Mouse (Mus musculus): ENCODE results near the gene Acss2. TPM values are rescaled to one million over a fixed set of nuclear protein-coding genes. Genes with fewer than 3 reads are reported as not detected.

Acss2 gene
- total and polyA plus RNA-seq, 2 experiments from 2014 or later, result 18.6 to 25.3 TPM

DNA sequence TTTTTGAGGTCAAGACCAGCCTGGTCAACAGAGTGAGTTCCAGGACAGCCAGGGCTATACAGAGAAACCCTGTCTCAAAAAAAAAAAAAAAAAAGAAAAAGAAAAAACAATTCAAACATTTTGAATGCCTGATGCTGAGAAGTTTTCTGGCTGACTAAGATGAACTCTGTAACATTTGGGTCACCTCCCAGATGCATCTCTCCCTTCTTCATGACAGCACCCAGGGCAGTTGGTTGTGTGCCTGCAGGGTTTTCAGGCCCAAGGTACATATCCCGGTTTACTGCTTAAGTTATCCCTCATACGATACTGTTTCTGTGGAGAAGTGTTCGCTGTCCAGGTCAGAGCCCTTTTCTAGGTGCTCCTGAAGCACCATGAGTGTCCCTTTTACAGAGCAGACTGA lies 62.6 kb downstream of the Acss2 start:
- no peak for TF ChIP-seq CTCF (IDR thresholded peaks at IDR 0.05)
- Histone ChIP-seq H3K4me2 (ENCODE audit: low read depth, low read length, poor library complexity, severe bottlenecking) (no peak overlapping the region), H3K4me1 (ENCODE audit: insufficient read depth, low read length) (no peaks in the 10 kb centered on the region), H3K9me3 (ENCODE audit: low read length) (no peaks in the 10 kb centered on the region), H3K27ac (ENCODE audit: low read depth, low read length) (no peak overlapping the region), H3K4me3 (ENCODE audit: low read depth, low read length) (no peak overlapping the region), H3K27me3 (ENCODE audit: insufficient read depth, low read length) (no peaks in the 10 kb centered on the region), H3K9ac (replicated peaks; ENCODE audit: low read length, poor library complexity, severe bottlenecking) (no peak overlapping the region), H3K36me3 (ENCODE audit: insufficient read depth, low read length) (peaks cover 8% of the 10 kb centered on the region; the same call in 1 of the 2 replicates)
- DNase-seq (ENCODE audit: low spot score) (no peak), ATAC-seq (ENCODE audit: low FRiP score) (no peak)
- 95% methylated on average over 3 of the region's 3 CpGs for WGBS

GRCm38 (mm10) chr2:155582384-155582995 lies 64.7 kb downstream of the Acss2 start:
- DNase-seq (ENCODE audit: low spot score) (no peak), ATAC-seq (ENCODE audit: low FRiP score) (no peak)
- Histone ChIP-seq H3K9ac (replicated peaks; ENCODE audit: low read length, poor library complexity, severe bottlenecking) (no peak overlapping the region), H3K9me3 (ENCODE audit: low read length) (no peaks in the 10 kb centered on the region), H3K36me3 (ENCODE audit: insufficient read depth, low read length) (0 out of 2 replicates have a peak, but pooled peaks cover 2% of the 10 kb centered on the region), H3K27me3 (ENCODE audit: insufficient read depth, low read length) (no peaks in the 10 kb centered on the region), H3K4me3 (ENCODE audit: low read depth, low read length) (no peak overlapping the region), H3K4me1 (ENCODE audit: insufficient read depth, low read length) (no peaks in the 10 kb centered on the region), H3K27ac (ENCODE audit: low read depth, low read length) (no peak overlapping the region), H3K4me2 (ENCODE audit: low read depth, low read length, poor library complexity, severe bottlenecking) (no peak overlapping the region)
- TF ChIP-seq CTCF (IDR thresholded peaks at IDR 0.05), result no peak
- 84% methylated on average over 4 of the region's 4 CpGs for WGBS

DNA sequence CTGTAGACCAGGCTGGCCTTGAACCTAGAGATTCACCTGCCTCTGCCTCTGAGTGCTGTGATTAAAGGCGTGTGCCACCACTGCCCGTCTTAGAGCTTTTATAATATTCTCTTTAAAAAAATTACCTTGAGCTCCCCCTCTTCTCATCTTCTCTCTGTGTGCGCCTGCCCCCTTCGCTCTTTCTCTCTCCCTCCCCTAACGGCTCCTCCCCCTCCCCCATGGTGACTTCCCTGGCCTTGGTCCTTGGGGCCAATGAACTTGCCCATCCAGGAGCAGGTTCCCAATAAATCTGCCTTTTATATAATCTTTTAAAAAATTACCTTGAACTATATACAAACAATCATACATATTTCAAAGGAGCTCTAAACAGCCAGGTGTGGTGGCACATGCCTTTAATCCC lies 65.2 kb downstream of the Acss2 start:
- Histone ChIP-seq H3K36me3 (ENCODE audit: insufficient read depth, low read length) (0 out of 2 replicates have a peak, but pooled peaks cover 2% of the 10 kb centered on the region), H3K27me3 (ENCODE audit: insufficient read depth, low read length) (no peaks in the 10 kb centered on the region), H3K27ac (ENCODE audit: low read depth, low read length) (no peak overlapping the region), H3K9ac (replicated peaks; ENCODE audit: low read length, poor library complexity, severe bottlenecking) (no peak overlapping the region), H3K4me3 (ENCODE audit: low read depth, low read length) (no peak overlapping the region), H3K9me3 (ENCODE audit: low read length) (no peaks in the 10 kb centered on the region), H3K4me1 (ENCODE audit: insufficient read depth, low read length) (no peaks in the 10 kb centered on the region), H3K4me2 (ENCODE audit: low read depth, low read length, poor library complexity, severe bottlenecking) (no peak overlapping the region)
- DNase-seq (ENCODE audit: low spot score), result no peak
- ATAC-seq (ENCODE audit: low FRiP score), result no peak
- 88% methylated on average over 5 of the region's 5 CpGs for WGBS
- no peak for TF ChIP-seq CTCF (IDR thresholded peaks at IDR 0.05)

DNA sequence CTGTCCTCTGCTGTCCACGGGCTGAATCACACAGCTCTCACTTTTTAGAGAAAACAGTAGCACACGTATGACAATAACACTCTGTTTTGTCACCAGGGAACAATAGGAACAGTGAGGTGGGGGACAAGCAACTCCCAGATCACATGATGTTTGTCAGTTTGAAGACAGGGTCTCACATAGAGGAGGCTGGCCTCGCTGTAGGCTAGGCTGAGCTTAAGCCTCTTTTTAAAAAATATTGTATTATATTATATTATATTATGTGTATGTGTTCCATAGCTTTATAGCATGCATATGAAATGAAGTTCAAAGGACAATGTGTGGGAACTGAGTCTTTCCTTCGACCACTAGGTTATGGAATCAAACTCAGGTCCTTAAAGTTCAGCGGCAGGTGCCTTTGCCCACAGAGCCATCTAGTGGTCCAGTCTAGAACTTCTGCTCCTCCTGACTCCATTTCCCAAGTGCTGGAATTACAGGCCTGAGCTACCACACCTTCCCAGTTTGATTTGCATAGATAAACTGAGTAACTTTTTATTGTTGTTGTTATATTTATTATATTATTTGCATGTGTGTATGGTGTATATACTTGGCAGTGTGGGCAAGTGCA lies 66.3 kb downstream of the Acss2 start:
- H3K9me3 ChIP-seq (ENCODE audit: low read length), result no peaks in the 10 kb centered on the region
- H3K36me3 ChIP-seq (ENCODE audit: insufficient read depth, low read length), result no peaks in the 10 kb centered on the region
- no peak overlapping the region for H3K4me3 ChIP-seq (ENCODE audit: low read depth, low read length)
- peak; percentile 88 for TF ChIP-seq CTCF (IDR thresholded peaks at IDR 0.05)
- H3K9ac ChIP-seq (replicated peaks; ENCODE audit: low read length, poor library complexity, severe bottlenecking), result no peak overlapping the region
- H3K27ac ChIP-seq (ENCODE audit: low read depth, low read length), result no peak overlapping the region
- H3K27me3 ChIP-seq (ENCODE audit: insufficient read depth, low read length), result no peaks in the 10 kb centered on the region
- ATAC-seq (ENCODE audit: low FRiP score), result no peak
- 42% methylated on average over 5 of the region's 5 CpGs for WGBS
- H3K4me1 ChIP-seq (ENCODE audit: insufficient read depth, low read length), result no peaks in the 10 kb centered on the region
- DNase-seq (ENCODE audit: low spot score), result peak; percentile 70
- H3K4me2 ChIP-seq (ENCODE audit: low read depth, low read length, poor library complexity, severe bottlenecking), result no peak overlapping the region

DNA sequence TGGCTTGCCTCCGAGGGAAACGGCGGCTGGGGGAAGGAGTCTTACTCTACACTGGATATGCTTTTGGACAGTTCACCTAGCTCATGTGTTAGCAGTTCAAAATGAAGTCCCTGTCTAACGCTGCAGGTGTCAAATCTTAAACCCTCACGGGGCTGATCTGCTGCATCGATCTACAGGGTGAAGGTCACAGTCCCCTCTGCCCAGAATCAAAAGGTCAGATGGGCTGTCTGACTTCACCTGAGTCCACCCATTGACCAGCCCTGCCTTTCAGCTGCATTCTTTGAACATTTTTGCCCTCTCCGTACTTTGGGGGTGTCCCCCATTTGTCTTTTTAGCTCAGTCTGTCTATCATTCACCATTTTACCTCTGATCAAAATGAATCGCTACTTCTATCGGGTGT lies 67.3 kb downstream of the Acss2 start:
- no peak overlapping the region for H3K4me3 ChIP-seq (ENCODE audit: low read depth, low read length)
- no peaks in the 10 kb centered on the region for H3K4me1 ChIP-seq (ENCODE audit: insufficient read depth, low read length)
- DNase-seq (ENCODE audit: low spot score) (no peak), ATAC-seq (ENCODE audit: low FRiP score) (no peak)
- no peaks in the 10 kb centered on the region for H3K9me3 ChIP-seq (ENCODE audit: low read length)
- H3K36me3 ChIP-seq (ENCODE audit: insufficient read depth, low read length), result no peaks in the 10 kb centered on the region
- H3K9ac ChIP-seq (replicated peaks; ENCODE audit: low read length, poor library complexity, severe bottlenecking), result no peak overlapping the region
- no peak overlapping the region for H3K27ac ChIP-seq (ENCODE audit: low read depth, low read length)
- WGBS, result 55% methylated on average over 9 of the region's 9 CpGs
- no peak for TF ChIP-seq CTCF (IDR thresholded peaks at IDR 0.05)
- H3K27me3 ChIP-seq (ENCODE audit: insufficient read depth, low read length), result no peaks in the 10 kb centered on the region
- H3K4me2 ChIP-seq (ENCODE audit: low read depth, low read length, poor library complexity, severe bottlenecking), result no peak overlapping the region

GRCm38 (mm10) chr2:155585486-155585885 lies 67.7 kb downstream of the Acss2 start:
- Histone ChIP-seq H3K4me1 (ENCODE audit: insufficient read depth, low read length) (no peaks in the 10 kb centered on the region), H3K27ac (ENCODE audit: low read depth, low read length) (no peak overlapping the region), H3K9ac (replicated peaks; ENCODE audit: low read length, poor library complexity, severe bottlenecking) (no peak overlapping the region), H3K9me3 (ENCODE audit: low read length) (no peaks in the 10 kb centered on the region), H3K27me3 (ENCODE audit: insufficient read depth, low read length) (no peaks in the 10 kb centered on the region), H3K4me3 (ENCODE audit: low read depth, low read length) (no peak overlapping the region), H3K36me3 (ENCODE audit: insufficient read depth, low read length) (no peaks in the 10 kb centered on the region), H3K4me2 (ENCODE audit: low read depth, low read length, poor library complexity, severe bottlenecking) (no peak overlapping the region)
- TF ChIP-seq CTCF (IDR thresholded peaks at IDR 0.05), result no peak
- ATAC-seq (ENCODE audit: low FRiP score) (no peak), DNase-seq (ENCODE audit: low spot score) (no peak)
- 37% methylated on average over 10 of the region's 10 CpGs for WGBS

Measured in midbrain, postnatal 0 days (tissue).